Mouse (Mus musculus) heart, adult 8-10 months (tissue): Measurements from ENCODE around the gene Zfp574. TPM values are rescaled to one million over a fixed set of nuclear protein-coding genes. Genes with fewer than 3 reads are reported as not detected.

ENCODE experiments used
- DNase-seq: peaks from one replicate; pipeline ENCODE4 v3.0.0; 2022; ENCODE audit warnings: low spot score
- total RNA-seq, 4 experiments: library from RNA; stranded (reverse); gene quantifications; 2 replicates each; pipeline ENCODE4 v1.2.4; 2022

Zfp574 gene
- total RNA-seq, 4 experiments from 2014 or later = 7.9 to 10.0 (median 9.0) TPM

DNA sequence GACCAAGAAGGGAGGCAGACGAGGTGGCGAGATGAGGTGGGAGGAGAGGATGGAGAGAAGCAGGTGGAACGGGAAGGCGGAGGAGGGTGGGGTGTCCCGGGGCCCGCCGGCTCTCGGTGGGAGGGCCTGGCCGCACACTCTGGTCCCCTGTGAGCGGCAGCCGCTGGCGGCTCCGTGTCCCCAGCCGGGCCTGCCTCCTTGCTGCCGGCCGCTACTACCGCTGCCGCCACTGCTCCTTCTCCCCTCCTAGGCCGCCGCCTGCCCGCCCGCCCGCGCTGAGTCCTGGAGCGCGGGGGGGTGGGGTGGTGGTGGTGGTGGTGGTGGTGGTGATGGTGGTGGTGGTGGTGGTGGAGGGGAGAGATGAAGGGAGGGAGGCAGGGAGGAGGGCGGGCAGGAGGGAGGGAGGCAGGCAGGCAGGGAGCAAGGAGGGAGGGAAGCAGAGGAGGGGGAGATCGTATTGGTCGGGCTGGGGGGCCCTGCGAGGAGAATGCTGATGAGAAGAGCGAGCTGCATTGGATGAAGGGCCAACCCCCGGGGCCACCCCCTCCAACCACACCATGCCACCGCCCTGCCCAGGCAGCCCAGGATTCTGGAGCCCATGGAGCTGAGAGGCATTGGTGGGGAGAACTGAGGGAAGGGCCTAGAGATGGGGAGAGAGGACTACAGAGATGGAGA is 486 bp downstream of the Zfp574 start:
- DNase-seq = no peak

DNA sequence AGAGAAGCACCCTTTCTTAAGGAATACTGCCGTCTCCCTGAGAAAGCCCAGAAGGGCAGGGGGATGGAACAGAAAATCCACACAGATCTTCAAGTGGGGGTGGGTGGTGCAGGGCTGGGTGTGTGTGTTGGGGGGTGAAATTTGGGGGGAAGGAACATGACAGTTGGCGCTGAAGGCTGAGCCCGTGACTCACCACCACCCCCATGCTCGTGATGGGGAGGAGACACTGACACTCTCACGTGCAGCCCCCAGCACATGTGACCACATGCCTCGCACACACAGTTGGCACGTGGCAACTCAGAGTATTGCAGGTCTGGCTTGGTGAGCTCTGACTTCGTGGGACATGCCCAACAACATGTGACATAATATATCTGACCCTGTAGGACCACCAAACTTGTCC is 1.6 kb downstream of the Zfp574 start:
- no peak for DNase-seq

DNA sequence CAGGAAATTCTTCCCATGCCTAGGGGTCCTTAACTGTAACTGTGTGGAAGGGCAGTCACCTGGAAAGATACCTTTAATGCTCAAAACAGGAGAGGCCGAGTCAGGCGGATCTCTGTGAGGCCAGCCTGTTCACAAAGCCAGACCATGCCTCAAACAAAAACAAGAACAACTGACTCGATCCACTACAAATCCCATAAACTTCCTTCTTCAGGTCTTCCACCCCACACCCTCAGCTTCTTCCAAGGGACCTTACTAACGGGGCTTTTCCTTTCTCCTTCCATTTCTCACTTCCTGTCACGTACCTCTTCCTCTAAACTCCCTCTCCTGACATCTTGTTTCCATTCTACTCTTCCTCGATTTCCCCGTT is 3.9 kb downstream of the Zfp574 start:
- DNase-seq = no peak

DNA sequence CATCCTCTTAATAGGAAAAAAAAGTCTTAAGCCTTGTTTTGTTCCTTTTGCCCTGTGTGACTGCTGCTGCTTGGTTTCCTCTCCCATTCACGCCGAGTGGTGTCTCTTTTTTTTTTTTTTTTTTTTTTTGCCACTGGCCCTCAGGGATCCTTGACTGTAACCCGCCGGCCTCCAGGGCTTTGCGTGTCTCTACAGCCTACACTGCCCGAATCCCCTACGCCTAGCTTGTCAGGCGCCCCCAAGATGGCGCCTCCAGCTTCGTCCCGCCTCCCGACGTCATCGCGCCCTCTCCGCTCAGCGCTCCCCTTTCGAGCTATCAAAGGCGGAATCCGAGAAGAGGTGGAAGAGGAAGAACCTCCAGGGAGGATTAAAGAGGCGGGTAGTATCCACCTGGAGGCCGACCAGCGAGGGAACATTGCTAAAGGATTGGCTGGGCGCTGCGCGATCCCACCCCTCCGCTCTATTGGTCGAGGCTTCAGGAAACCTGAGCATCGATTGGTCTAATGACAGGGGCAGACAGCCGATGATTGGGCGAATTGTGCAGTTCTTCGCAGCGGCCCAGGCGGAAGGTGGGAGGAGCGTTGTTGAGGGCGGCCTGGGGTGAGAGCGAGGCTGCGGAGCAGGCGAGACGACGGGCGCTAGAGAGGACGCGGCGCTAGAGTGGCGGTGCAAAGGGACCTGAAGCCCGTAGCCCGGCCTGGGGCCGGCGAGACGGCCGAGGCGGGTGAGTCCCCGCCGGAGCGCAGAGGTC is 4.5 kb downstream of the Zfp574 start:
- DNase-seq = peak; percentile 99

DNA sequence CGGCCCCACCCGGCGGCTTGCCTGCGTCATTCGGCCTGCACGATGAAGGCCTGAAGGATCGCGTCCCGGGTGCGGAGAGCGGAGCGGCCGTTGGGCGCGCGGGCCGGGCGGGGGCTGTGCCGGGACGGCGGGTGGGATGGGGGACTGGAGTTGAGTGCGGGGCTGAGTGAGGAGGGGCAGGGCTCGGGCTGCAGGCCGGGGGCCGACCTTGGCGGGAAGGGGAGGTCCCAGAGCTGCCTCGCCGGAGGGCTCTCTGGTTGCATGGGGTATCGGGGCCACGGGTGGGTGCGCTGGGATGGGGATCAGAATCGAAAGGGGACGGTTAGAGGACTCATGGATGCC is 5.0 kb downstream of the Zfp574 start:
- no peak for DNase-seq

DNA sequence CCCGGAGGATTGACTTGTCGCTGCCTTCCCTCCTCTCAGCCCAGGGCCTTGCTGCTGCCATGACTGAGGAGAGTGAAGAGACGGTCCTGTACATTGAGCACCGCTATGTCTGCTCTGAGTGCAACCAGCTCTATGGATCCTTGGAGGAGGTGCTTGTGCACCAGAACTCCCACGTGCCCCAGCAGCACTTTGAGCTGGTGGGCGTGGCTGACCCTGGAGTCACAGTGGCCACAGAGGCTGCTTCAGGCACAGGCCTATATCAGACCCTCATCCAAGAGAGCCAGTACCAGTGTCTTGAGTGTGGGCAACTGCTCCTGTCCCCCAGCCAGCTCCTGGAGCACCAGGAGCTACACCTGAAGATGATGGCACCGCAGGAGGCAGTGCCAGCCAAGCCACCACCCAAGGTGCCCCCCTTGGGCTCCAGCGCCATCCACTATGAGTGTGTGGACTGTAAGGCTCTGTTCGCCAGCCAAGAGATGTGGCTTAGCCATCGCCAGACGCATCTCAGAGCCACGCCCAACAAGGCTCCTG is 7.2 kb downstream of the Zfp574 start:
- DNase-seq = no peak

DNA sequence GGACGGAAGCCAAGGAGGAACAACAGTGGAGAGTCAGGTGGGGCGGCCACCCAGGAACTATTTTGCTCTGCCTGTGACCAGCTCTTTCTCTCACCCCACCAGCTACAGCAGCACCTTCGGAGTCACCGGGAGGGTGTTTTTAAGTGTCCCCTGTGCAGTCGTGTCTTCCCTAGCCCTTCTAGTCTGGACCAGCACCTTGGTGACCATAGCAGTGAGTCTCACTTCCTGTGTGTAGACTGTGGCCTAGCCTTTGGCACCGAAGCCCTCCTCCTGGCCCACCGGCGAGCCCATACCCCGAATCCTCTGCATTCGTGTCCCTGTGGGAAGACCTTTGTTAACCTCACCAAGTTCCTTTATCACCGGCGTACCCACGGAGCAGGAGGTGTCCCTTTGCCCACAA is 8.1 kb downstream of the Zfp574 start:
- no peak for DNase-seq

DNA sequence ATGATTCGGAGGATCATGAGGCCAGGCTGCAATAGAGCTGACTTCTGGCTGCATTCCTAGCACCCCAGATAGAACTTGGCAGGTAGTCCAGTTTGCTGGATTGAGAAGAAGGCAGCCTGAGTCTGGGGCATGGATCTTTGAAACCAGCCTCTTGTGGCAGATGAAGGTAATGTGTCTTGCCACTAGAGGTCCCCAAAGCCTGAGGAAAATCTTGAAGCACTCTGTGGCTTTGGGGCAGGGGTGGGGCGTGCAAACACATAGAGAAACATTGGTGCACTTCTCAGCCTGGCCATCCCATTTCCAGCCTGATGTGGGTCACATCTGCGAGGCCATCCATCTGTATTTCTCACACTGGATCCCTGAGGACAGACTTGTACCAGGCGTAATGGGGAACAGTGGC is 10.1 kb downstream of the Zfp574 start:
- DNase-seq = no peak

DNA sequence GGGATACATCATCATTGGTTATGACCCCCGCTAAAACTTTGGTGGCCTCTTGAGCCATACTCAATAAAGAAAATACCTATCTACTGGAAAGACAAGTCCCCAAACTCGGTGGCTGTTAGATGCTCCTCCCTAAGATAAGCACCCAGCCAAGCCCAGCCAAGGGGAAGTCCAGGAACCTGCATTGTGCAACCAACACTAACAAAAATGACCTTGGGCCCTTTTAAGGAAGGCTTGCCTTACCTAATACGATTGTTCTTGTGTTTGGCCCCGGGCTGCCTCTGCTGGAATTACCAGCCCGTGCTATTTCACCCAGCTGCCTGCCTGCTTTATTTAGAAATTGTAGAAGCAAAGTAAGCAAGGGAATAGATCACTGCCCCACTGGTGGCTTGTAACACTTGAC is 12.3 kb downstream of the Zfp574 start:
- no peak for DNase-seq

DNA sequence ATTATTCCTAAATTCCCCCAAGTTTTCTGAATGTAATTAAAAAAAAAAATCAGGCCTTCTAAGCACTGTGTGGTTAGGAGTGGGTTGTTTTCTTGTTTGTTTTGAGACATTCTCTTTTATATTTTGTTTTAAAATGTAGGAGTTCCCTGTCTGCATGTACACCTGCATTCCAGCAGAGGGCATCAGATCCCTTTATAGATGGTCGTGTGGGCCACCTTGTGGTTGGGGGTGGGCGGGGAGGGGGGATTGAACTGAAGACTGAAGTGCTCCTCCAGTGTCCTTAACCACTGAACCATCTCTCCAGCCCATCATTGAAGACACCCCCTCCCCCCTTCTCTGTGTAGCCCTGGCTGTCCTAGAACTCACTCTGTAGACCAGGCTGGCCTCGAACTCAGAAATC is 14.3 kb downstream of the Zfp574 start:
- DNase-seq = no peak

DNA sequence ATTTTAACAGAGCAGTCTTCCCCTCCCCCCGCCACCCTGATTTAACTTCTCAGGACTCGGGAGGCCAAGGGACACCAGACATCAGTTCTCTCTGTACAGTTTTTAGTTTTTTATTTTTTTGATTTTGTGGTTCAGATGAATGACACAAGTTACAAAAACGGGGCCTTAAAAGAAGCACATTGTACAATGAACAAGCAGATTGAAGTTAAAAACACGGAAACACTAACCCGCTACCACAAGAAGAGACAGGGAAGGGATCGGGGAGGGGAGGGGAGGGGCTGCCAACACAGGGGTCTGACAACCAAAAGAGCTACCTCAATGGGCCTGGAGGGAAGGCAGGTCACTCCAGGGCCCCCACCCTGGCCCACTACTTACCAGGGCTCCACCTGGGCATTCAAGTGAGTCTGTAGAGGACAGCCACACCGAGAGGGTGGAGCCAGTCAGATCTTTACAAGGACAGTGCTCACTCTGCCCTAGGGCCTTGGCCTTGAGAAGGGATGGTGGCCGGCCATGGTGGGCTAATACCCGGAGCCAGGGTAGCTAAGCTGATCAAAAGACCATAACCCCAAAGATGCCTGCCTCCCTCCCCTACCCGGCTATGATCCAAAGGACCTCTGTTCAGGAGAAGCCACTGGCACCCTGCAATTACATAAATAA is 15.0 kb downstream of the Zfp574 start:
- no peak for DNase-seq

DNA sequence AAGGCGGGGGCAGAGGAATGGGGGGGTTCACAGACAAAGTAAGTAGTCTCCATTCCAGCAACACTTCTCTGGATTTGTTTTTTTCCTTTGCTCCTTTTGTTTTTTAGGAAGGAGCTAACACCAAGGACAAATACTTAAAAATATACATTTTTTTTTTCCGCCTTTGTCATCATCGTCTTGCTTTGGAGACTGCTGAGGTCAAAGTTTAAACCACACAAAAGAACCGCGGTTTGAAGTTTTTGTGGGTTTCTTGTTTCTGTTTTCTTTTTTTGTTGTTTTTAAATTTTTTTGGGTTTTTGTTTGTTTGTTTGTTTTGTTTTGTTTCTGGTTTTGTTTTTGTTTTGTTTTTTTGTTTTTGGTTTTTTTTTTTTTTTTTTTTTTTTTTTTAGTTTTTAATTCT is 15.6 kb downstream of the Zfp574 start:
- DNase-seq = no peak

DNA sequence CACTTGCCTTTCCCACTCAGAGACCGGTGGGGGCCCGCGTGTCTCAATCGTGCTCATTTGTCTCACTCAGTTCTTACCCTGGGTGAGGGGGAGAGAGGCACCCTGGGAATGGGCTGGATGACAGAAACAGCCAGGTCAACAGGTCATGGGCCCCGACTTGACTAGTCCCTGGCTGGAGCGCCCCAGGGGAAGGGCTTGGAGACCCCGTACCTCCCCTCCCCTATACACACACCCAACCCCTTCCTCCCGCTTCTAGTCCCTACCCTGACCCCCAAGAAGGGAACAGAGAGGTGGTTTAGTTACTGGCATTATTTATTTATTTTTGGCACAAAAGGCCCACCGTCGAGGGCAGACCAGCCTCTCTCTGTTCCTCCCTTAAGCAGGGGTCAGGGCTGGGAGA is 16.2 kb downstream of the Zfp574 start:
- no peak for DNase-seq

DNA sequence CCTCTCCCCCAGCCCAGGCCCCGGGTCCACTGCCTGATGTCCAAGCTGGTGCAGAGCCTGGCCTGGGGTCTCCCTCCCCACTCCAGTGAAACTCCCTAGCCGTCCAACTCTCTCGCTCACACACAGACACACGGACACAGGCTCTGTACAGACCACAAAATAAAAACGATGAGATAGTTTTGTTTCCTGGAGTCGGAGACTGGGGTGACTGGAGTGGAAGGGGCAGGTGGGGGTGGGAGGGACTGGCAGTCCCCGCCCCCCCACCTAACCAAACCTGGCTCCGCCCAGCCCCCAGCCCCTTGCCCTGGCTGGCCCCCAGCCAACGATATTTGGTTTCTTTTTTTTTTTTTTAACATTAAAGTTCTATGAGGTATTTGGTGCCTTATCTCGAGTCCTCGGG is 16.6 kb downstream of the Zfp574 start:
- no peak for DNase-seq

DNA sequence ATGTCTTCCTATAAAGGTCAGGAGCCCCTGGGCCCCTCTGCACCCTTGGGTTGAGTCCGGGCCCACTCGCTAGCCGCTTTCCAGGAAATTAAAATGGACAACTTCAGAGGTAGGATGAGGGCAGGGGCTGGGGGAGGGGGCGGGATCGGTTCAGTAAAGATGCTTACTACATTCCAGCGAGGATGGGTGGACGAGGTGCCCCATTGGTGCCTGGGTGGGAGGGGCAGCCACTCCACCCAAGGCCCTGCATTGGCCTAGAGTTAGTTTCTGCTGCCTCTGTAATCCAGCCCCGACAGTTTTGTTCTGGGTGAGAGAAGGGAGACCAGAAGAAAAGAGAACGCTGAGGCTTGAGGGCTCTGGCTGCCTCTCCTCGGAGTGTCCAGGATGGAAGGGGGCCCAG is 17.5 kb downstream of the Zfp574 start:
- no peak for DNase-seq

DNA sequence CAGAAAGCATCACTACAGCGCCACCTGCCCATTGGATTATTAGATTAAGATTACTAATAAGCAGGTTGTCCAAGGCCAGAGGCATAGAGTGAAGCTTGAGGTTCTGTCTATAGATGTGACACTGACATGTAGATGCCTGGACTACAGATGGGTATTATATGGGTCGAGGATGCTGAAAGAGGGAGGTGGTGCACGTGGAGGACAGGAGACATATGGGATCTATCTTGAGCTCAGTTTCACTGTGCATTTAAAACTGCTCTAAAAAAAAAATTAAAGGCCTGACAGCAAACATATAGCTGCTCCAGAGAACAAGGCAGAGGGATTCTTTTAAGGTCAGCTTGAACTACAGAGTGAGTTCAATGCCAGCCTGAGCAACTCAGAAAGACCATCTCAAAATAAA is 25.8 kb downstream of the Zfp574 start:
- no peak for DNase-seq

DNA sequence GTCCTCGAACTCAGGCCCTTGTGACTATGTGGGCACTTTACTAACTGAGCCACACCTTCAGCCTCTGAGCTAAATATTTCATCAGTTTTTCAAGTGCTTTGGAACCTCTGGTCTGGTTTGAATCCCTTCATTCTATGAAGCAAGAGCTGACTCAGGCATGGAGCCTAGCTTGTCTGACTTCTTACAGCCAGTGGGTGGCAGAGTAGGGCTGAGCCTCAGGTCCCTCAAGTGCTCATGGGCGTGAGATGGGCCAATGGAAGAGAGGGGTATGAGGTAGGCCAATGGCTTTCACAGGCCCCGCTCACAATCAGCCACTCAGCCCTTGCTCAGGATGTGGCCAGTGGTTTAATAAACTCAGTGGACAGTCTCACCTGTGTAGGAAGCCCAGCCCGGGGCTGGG is 27.2 kb downstream of the Zfp574 start:
- DNase-seq = no peak

DNA sequence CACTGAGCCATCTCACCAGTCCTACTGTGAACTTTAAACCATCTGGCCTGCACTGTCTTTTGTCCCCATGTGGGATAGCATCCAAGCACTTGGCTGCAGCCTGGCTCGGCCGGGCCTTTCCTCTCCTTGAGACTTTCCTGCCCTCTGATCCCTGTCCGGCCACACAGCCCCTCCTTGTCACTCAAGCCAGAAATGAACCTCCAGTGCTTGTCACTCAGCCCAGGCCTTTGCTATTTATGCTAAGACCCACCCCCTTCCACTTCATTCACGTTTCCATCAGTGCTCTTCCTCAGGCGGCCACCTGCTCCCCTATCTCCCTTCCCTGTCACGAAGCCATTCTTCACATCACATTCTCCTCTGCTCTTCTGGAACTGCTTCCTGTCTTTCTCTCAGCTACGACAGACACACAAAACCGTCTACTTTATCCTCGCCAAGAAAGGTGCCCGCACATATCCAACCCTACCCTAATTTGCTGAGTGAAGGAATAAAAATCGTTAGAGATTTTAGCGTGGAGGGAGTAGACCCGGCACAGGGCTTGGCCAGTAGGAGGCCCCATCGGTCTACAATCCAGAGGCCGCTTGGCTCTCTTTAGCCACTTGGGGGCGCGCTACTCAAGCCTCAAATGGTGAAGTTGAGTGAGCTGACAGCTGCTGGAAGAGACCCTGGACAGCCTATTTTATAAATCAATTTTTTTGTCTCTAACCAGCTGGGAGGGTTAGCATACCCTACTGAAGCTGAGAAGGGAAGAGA is 33.2 kb downstream of the Zfp574 start:
- DNase-seq = peak; percentile 63

DNA sequence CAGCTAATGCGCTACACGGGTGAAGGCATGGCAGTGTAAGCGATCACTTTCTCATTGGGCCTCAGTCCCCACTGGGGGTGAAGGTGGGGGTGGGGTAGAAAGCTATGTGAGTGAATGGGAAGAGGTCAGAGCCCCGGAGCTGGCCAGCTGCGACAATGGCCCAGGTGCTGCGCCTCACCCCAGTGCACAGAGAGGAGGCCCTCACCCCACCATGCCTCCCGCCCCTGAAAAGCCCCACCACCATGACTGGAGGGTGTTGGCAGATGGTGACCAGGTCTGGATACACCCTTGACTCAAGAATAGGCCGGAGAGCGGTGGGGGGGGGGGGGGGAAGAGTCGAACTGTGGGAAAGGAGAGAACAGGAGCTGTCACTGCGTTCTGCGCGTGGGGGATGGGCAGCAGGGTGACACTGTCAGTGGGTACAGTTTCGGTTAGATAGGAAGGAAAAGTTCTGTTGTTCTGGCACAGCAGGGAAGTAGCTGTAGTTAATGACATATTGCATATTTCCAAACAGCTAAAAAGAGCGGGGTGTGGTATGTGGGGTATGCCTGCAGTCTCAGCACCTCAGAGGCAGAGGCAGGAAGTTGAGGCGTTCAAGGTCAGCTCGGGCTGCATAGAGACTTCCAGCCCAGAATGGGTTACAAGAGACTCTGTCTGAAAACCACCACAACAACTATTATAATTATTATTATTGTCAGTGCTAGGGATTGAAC is 34.6 kb downstream of the Zfp574 start:
- DNase-seq = no peak

DNA sequence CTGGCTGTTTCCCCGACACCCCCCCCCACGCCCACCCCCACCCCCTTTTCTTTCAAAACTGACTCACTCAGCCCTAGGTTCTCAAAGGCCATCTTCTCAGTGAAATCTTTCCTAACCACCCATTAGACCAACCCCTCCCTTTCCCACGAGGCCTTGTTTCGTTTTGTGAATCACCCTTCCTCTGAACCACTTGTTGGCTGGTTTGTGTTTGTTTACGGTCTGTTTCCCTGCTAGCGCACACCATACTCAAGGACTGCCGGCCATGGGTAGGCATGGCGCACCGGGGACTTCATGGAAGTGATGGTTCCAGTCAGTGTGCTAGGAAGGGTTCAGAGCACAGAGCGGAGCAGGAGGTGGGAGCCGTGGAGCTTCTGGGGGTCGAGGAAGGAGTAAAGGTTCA is 37.0 kb downstream of the Zfp574 start:
- no peak for DNase-seq

DNA sequence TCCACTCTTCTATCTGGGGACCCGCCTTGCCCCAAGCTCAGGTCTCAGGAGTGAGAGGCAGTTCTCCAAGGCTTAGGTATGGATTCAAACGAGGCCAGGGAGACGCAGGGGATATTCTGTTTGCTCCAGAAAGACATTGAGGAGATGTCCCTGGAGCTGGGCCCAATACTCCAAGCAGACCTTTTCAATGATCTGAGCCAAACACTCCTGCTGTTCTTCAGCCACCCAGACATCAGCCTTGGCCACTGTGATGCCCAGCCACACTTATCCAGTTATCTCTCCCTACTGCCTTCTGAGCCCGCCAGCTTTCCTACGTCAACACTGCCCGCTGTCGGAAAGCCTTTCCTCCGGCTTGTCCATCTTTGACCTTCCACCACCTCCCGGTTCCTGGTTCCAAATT is 38.0 kb downstream of the Zfp574 start:
- DNase-seq = no peak
